Mouse (Mus musculus): Measurements from ENCODE around the gene Nol9.

DNA sequence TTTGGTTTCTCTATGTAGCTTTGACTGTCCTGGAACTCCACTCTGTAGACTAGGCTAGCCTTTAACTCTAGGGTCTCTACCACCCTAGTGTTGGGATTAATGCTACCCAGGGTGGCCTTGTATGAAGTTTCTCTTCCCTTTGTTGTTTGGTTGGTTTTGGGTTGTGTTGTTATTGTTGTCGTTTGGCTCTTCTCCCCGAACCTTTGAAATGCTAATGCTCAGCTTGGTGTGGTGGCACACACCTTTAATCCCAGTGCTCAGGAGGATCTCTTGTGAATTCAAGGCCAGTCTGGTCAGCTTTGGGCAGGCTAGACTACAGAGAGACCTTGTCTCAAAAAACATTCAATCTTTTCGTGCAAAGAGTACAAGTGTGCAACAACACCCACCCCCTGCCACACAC, 4.0 kb downstream of the Nol9 start:
- TF ChIP-seq CTCF (IDR thresholded peaks at IDR 0.05; ENCODE audit: low read depth), result no peak
- TF ChIP-seq EP300 (IDR thresholded peaks at IDR 0.05; ENCODE audit: low read depth), result no peak

Data from heart, postnatal 0 days (tissue).